Mouse (Mus musculus) bone marrow macrophage, adult 2 months (primary cell): ENCODE data around the gene Eno2. TPM values are rescaled to one million over a fixed set of nuclear protein-coding genes. Genes with fewer than 3 reads are reported as not detected.

Experiments used
- H3K27ac ChIP-seq: 2 replicates; pipeline ENCODE4 v1.5.1; 2012; ENCODE audit warnings: low read depth, low read length; ENCODE audit not compliant: insufficient read depth
- H3K4me1 ChIP-seq: 2 replicates; pipeline ENCODE4 v1.6.1; 2012; ENCODE audit warnings: low read length; ENCODE audit not compliant: control insufficient read depth, insufficient read depth
- H3K4me3 ChIP-seq: 2 replicates; pipeline ENCODE4 v1.5.1; 2012; ENCODE audit warnings: mild to moderate bottlenecking, low read length, moderate library complexity; ENCODE audit not compliant: insufficient read depth
- CTCF ChIP-seq: IDR thresholded peaks from 2 replicates; pipeline ENCODE4 v1.5.1; 2012; ENCODE audit warnings: low read depth, mild to moderate bottlenecking, low read length, moderate library complexity
- POLR2A ChIP-seq: IDR thresholded peaks from 2 replicates; pipeline ENCODE4 v1.6.1; 2012; ENCODE audit warnings: mild to moderate bottlenecking, low read depth, low read length, borderline replicate concordance
- polyA plus RNA-seq: library from polyadenylated mRNA; stranded (reverse); fragments of >200 nt; gene quantifications from 2 replicates; pipeline ENCODE4 v1.2.4, GENCODE M21; 2012; ENCODE audit not compliant: missing spikeins, insufficient read depth, insufficient read length

Gene Eno2
- polyA plus RNA-seq, 1 experiment = 1.4 TPM

DNA sequence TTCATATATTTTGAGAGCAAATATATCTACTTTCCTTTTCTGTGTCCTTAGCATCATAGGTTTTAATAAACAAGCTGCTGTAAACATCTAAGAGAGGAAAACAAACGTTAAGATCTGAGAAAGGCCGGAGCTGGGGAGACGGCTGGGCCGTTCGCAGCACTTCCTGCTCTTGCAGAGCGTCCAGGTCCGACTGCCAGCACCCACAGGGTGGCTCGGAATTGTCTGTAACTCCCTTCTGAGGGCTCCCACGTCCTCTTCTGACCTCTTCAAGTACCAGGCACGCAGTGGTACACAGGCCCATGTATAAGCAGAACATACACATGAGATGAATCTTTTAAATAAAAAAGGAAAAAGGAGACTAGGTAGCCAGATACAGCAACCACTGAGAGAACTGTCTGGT is 18.2 kb upstream of the Eno2 start:
- Histone ChIP-seq H3K27ac (no peak overlapping the region), H3K4me1 (peaks cover 12% of the 10 kb centered on the region), H3K4me3 (no peak overlapping the region)
- no peak for TF ChIP-seq CTCF
- no peak for TF ChIP-seq POLR2A

DNA sequence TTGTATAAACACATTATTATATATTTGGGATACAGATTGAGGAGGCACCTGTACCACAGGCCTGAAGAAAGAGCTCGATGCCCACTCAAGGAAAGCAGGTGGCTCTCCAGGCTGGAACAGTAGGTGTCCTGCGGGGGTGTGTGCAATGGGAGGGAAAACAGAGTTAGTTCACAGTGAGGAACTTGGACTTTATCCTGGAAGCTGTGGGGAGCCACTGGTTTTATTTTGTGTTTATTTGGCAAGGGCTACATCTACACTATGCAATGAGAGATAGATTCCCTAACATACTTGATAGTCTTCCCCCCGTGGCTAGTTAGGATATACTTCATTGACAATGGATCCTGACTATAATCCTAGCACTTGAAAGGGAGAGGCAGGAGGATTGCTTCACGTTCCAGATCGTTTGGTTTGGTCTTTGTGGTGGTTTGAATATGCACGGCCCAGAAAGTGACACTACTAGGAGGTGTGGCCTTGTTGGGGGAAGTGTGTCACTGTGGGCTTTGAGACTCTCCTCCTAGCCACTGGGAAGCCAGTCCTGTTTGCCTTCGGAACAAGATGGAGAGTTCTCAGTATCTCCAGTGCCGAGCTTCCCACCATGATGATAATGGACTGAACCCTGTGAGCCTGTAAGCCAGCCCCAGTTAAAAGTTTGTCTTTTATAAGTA is 17.4 kb upstream of the Eno2 start:
- Histone ChIP-seq H3K4me3 (no peak overlapping the region), H3K4me1 (peaks cover 17% of the 10 kb centered on the region), H3K27ac (no peak overlapping the region)
- no peak for TF ChIP-seq CTCF
- TF ChIP-seq POLR2A = no peak

DNA sequence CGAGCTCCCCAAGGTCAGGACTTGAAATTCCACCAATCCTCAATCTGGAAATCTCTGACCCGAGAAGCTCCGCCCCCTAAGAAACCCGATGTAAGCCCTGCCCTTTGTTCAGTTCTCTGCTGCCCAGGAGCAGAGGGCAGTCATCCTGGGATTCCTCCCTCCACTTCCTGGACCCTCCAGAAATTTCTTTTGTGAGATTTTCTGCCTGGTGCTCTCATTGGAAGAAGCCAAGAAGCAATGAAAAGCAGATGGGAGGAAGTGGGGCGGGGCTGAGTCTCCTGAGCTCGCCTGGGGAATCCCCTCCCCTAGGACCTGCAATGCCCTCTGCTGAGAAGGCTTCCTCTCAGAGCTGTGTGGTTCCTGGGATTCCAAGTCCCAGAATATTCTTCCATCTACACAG is 13.0 kb upstream of the Eno2 start:
- TF ChIP-seq POLR2A (no peak), CTCF (no peak)
- peak overlapping the region; percentile 17; the same call in 1 of the 2 replicates for H3K27ac ChIP-seq
- H3K4me3 ChIP-seq = peak overlapping the region; percentile 60
- H3K4me1 ChIP-seq = peaks cover 16% of the 10 kb centered on the region

DNA sequence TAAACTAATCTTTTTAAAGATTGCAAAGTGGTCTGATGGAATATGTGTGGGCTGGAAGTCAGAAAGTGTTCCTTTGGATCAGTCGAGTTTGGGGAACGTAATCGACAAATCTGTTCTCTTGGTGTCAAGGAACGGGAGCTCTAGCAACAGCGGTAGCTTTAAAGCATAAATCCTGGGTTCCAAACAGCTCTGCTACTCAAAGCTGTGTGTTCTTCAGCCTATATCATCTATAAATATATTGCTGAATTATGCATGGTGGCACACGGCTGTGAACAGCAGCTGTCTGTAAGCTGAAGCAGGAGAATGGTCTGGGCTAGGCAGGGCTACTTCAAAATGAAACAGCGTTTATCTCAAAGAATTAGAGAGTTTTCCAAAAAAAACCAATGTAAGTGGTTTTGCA is 11.4 kb upstream of the Eno2 start:
- TF ChIP-seq POLR2A (no peak), CTCF (no peak)
- Histone ChIP-seq H3K4me1 (peaks cover 13% of the 10 kb centered on the region; the same call in 1 of the 2 replicates), H3K4me3 (no peak overlapping the region), H3K27ac (no peak overlapping the region)

DNA sequence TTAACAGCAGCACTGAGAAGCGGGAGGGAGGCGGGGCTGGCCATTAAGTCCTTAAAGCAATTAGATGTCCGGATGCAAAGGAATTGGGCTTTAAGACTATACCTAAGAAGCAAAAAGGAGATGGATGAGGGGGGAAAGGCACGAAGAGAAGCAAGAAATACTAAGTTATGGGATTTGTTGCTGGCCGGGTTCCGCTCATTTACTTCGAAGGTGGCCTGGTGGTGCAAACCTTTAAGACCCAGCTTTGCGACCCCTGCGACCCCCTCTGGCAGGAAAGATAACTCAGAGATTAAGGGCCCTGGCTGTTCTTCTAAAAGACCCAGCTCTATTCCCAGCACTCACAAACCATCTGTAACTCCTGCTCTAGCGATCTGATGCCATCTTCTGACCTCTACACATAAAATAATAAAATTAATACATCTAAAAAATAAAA is 10.5 kb upstream of the Eno2 start:
- Histone ChIP-seq H3K4me1 (peaks cover 13% of the 10 kb centered on the region; the same call in 1 of the 2 replicates), H3K27ac (no peak overlapping the region), H3K4me3 (peak overlapping the region; percentile 48)
- TF ChIP-seq POLR2A = no peak
- no peak for TF ChIP-seq CTCF

DNA sequence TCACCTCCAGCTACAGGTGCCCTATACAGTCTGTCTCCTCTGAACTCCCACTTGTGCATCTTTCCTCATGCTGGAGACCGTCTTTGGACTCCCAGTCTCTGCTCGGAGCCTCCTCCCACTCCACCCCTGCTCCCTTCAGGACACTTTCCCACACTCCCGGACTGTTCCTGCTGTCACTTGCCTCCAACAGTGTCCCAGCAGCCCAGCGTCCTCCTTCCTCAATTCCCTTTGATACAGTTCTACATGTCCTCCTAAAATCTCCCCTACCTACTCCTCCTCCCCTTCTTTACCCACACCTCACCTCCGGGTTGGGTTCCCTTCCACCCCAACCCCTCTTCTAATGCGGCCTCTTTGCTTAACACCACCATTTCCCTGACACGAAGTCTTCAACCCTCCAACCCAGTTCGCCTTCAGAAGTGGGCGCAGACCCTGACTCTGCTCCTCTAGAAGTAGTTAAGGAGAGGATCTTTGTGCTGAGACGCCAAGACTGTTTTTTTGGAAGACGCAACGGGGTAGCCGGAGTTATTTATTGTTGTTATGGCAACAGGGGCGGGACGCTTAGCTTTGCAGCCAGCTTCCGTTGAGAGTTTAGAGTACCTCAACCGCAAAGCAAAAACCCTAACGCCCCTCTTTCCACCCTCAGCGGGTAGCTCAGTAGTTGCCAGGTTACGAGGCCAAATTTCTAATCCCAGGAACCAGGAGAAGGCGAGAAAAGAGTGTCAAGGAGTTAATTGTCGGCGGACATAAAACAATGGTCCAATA is 9.9 kb upstream of the Eno2 start, which contains the start of gene Lrrc23:
Lrrc23 (minus strand) TSS at position 506 of the 762 bp plus-strand sequence.
- Histone ChIP-seq H3K4me3 (peak within 1 kb of the TSS; percentile 48), H3K4me1 (peaks cover 13% of the 10 kb centered on the region; the same call in 1 of the 2 replicates), H3K27ac (no peak within 1 kb of the TSS)
- no peak for TF ChIP-seq CTCF
- no peak for TF ChIP-seq POLR2A

DNA sequence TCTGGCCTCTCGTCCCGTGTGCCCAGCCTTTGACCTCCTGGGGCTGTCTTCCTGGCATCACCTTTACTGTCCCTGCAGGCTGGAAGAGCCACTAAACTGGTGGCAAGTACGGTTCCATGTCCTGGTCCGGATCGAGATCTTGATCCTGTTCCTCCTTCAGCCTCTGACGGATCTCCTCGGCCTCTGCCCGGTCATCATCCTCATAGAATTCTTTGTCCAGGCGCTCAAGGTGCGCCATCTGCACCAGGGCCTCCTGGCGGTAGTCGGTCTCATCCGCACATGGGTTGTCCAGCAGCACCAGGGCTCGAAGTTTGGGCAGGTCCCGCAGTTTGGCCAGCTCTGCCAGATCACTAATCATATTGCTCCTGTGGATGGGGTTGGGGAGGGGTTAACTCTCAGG is 1.0 kb upstream of the Eno2 start:
- H3K4me1 ChIP-seq = peaks cover 6% of the 10 kb centered on the region
- TF ChIP-seq POLR2A (no peak), CTCF (no peak)
- H3K4me3 ChIP-seq = no peak overlapping the region
- no peak overlapping the region for H3K27ac ChIP-seq

DNA sequence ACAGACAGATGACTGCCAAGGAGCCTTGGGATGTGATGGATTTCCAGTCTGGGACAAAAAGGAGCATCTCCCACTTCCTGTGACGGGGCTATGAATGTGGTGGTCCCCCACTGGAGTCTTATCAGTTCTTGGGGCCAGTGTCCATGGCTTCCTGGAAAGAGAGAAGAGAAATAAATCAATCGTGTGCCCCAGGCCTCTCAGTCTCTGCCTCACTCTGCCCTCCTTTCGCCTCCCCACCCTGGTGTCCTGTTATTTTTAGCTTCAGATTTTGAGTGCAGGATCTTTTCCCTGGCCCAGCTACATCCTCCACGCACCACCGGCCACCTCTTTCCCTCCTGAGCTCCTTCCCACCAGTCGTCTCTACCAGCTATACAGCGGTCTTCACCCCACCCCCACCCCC is 540 bp upstream of the Eno2 start:
- TF ChIP-seq POLR2A = no peak
- 0 out of 2 replicates have a peak, but pooled peaks have one; percentile 17 for TF ChIP-seq CTCF
- Histone ChIP-seq H3K27ac (no peak overlapping the region), H3K4me3 (no peak overlapping the region), H3K4me1 (peaks cover 6% of the 10 kb centered on the region)

DNA sequence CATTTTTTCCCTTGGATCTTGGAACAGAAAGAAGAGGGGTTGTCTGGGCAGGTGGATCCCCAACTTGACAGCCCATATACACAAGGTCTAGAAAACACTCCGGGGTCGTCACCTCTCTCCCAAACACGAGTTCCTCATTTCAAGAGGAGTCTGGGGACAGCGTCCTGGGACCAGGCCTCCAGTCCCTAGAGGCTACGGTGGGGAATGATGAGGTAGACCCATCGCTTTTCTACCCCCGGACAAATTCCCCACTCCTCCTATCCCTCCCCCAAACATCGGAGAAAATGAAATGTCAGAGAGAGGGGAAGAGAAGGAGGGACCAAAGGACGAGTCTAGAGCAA is 799 bp downstream of the Eno2 start:
- Histone ChIP-seq H3K4me1 (peaks cover 6% of the 10 kb centered on the region), H3K27ac (no peak overlapping the region), H3K4me3 (peak overlapping the region; percentile 94)
- no peak for TF ChIP-seq POLR2A
- no peak for TF ChIP-seq CTCF
